Mouse (Mus musculus): ENCODE results near the gene Gm5737.

Gm5737 gene

DNA sequence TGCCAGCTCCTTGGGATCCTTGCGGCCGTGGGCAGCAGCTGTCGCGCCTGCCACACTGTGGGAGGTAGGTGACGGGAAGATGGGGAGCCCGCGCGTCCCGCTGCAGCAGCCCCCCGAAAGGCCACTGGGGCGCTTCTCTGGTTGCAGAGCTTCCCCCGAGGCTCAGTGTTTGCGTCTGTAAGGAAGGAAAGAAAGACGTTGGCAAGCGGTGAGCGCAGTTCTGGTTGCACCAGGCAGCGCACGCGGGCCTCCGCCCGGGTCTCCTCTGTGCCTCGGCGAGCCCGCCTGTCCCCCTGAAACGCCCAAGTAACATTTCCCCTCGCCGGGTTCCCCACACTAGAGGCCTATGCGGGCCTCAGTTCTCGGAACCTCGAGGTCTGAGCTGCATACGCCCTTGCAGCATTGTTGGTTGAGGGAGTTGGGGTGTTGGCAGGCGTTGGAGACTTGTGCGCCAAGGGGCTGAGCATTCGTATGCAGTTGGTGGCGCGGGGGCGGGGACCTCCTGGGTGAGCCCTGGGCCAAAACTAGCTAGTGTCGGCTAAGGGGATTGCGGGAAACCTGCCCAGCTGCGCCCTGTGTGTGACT is 31.0 kb downstream of the Gm5737 start:
- peak; percentile 85 for DNase-seq

DNA sequence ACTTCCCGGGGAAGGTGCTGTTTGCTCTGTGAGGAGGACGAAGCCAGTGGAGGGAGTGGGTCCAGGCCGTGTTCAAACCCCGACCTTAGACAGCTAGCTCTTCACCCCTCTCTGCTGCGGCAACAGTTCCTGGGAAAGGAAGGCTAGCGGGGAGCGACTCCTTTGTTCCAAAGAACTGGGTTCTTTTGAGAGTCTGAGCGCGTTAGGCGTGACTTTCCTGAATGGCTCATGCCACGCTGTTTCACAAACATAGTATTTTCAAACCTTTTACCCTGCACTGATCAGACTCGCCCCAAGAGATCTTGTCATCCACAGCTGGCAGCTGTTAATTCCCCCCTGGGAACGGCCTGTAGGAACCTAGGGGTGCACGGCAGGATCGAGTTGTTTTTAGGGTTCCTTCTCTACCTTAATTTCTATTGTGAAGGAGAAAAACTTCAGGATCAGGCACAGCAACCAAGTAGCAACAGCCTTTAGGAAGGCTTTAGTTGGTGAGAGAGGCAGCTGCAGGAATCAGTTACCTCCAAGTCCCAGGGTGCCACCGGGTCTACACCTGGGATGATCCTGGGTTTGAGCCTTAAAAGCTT is 31.8 kb downstream of the Gm5737 start:
- DNase-seq, result no peak

DNA sequence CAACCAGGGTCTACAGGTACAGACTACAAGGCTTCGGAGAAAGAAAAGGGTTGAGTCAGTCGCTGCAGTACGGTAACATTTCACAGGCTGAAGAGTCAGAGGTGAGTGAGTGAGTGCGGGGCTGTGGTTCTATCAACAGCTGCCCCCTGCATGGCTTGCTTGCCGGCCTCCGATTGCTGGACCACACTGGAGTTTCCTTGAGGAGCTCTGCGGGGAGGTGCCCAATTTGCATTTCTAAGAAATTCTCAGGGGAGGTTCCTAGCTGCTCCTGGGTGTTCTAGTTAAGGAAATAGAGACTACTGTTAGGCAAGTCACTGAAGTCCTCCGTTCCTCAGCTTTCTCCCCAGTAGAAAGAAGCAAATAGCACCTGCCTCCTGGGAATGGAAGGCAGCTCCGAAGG is 32.5 kb downstream of the Gm5737 start:
- peak; percentile 25 for DNase-seq

- DNase-seq, result no peak
Measured at GRCm38 (mm10) chr7:120848831-120849512, 36.8 kb downstream of the Gm5737 start.

DNA sequence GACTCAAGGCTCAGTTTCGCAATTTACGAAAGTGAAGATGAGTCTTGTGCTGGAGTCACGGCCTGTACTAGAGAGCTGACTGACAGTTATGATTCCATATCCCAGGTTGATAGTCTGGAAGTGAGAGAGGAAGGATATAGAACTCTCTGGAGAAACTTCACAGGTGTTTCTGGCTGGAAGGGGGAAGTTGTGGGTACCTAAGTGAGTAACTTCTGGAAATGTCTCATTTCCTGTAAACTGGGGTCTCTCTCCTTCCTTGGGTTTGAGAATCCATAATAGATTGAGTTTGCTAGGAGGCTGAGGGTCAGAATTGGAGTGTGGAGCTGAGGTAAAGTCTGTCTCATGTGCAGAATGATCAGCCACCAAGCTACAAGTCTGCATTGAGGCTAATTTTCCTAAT is 38.0 kb downstream of the Gm5737 start:
- no peak for DNase-seq

DNA sequence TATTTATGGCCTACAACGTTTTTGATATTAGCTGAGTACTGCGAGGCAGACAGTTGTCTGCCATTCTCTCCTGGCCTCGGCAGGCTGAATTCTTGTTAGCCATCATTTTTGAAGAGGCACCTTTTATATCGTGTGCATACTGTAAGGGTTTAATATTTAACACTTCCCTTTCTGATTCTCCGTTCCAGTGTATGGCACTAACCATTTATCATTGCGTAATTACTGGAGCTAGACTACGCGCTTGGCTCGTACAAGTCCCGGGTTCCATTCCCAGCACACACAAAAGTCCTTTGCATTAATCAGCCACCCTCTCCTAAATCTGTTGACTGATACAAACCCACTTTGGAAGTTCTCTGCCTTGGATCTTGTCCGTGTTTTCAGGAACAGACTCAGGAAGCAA is 47.7 kb downstream of the Gm5737 start:
- no peak for DNase-seq

- no peak for DNase-seq
Measured at GRCm38 (mm10) chr7:120860799-120861487, 48.8 kb downstream of the Gm5737 start.

- no peak for DNase-seq
Measured at GRCm38 (mm10) chr7:120861488-120862047, 49.4 kb downstream of the Gm5737 start.

- DNase-seq, result peak; percentile 68
Measured at GRCm38 (mm10) chr7:120862196-120862595, 50.0 kb downstream of the Gm5737 start.

- DNase-seq, result peak; percentile 53
Measured at GRCm38 (mm10) chr7:120862626-120863025, 50.5 kb downstream of the Gm5737 start.

DNA sequence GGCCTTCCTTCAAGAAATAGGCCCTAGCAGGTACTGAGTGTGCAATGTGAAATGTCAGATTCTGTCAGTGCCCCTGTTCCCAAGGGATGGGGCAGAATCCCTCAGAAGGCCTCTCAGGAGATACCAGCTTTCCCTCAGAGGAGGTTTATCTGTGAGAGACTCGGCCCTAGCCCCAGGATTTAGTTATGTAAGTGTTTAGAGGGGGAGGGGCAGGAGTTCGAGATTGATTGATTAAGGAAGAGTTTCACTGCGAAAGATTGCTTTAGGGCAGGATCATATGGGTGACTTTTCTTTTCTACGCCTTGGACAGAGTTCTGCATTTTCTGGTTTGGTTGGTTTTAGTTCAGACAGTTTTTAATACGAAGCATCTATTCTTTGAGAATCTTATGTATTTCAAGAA is 51.3 kb downstream of the Gm5737 start:
- peak; percentile 60 for DNase-seq

- peak; percentile 88 for DNase-seq
Measured at GRCm38 (mm10) chr7:120865100-120865499, 52.9 kb downstream of the Gm5737 start.

GRCm38 (mm10) chr7:120865832-120866231 is 53.7 kb downstream of the Gm5737 start:
- no peak for DNase-seq

GRCm38 (mm10) chr7:120866684-120867083 is 54.5 kb downstream of the Gm5737 start:
- no peak for DNase-seq

DNA sequence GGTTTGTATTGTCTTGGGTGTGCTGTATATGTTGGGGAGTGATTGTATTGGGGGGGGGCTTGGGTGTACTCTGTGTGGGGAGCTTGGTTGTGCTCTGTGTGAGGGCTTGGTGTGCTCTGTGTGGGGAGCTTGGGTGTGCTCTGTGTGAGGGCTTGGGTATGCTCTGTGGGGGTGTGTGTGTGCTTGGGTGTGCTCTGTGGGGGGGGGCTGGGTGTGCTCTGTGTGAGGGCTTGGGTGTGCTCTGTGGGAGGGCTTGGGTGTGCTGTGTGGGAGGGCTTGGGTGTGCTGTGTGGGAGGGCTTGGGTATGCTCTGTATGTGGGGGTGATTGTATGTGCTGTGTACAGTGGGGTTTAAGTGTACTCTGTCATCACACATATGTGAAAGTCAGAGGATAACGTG is 55.6 kb downstream of the Gm5737 start:
- no peak for DNase-seq

- no peak for DNase-seq
Measured at GRCm38 (mm10) chr7:120869883-120870282, 57.7 kb downstream of the Gm5737 start.

DNA sequence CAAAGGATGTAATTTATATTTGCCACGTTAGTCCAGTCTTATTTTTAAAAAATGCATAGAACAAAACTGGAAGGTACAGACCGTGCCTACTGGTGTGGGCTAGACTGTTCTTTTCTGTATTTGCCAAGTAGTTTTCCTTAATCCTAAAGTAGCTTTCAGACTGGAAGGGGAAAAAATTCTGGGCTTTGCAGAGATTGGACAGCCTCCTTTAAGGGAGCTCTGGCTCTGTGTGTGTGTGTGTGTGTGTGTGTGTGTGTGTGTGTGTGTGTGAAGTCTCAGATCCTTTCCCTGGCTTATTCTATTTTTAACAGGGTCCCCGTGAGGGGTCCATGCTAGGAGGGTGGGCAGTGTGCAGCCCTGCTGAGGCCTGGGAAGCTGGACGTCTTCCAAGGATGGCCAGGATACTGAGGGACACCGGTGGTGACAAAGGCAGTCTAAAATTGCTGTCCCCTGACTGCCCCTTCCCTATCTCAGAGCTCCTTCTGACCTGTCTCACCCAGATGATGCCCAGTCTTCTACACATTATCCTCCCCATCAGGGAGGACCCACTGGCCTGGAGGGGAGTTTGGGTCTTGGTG is 58.4 kb downstream of the Gm5737 start:
- no peak for DNase-seq

DNA sequence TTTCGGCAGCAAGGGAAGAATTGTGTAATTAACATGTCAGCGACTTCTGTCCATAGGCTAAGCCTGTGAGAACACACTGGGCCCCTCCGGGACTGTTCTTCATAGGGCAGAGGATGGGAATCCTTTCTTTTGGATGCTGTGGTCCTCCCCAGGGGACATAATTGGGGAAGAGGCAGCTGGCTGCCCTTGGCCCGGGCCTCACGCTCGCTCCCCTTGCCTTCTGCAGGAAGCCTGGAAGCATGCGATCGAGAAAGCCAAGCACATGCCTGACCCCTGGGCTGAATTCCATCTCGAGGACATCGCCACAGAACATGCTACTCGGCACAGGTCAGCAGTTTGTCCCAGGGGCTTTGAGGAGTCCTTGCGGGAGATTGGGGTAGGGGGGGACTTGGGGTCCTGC is 60.9 kb downstream of the Gm5737 start:
- DNase-seq, result no peak

GRCm38 (mm10) chr7:120874021-120874420 is 61.9 kb downstream of the Gm5737 start:
- DNase-seq, result no peak

DNA sequence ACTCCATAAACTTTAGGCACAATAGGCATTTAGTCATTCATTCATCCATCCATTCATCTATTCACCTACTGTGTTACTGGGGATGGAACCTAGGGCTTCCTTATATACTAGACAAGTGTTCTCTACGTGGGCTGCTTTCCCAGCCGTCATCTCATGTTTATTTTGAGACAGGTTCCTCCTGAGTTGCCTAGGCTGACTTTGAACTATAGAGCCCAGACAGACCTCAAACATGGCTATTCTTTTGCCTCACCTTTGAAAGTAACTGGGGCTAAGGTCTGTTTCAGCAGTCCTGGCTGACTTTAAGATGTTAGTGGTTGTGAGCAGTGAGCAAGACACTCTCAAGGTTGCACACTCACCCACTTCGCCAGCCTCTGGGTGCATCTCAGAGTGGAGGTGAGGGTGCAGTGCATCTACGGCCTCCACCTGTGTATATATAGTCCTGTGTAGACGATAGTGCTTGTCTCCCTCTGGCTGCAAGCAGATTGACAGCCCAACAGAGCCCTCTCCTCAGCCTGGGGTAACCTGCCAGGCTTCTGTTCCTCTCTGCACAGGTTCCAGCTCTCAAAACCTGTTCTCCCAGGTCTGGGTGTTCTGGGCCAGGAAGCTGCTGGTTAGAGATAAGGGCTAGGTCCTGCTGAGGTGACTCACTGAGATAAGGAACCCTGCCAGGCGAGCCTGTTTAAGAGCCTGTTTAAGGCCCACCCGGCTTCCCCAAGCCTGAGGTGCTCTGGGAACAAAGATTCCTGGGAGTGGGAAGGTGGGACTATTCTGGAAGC is 62.8 kb downstream of the Gm5737 start:
- no peak for DNase-seq

DNA sequence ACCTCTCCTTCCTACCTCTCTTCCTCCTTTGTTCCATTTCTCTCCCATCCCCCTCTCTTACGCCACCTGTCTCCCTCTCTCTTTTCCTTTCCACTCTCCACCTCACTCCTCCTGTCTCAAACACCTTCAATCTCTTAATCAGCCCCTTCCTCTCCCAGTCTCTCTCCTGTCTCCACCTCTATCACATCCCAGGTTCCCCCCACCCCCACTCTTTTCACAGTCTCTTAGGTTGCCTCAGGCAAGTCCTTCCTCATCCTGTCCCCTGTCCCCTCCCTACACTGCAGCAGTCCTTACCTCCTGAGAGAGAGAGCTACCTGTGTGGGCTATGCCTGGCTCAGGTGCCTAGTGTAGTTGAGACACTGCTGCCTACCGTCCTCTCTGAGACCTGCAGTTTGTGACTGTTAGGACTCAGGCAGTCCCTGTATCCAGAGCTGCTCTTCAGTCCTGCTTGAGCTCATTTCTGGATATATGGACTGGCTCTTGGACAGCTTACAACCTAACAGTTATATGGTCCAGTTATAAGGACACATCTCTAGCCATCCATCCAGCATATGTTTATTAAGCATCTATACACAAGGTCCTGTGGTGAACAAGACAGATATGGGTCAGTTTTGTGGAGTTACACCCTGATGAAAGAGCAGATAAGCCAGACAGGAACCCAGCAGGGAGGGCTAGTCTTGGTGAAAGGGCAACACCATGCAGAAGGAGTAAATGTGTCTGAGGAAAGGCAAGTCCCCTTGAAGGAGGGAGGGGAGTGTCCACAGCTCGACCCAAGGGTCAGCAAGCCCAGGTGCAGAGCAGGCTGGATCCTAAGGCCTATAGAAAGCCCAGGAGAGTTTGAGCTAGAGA is 63.6 kb downstream of the Gm5737 start:
- no peak for DNase-seq
